Mouse (Mus musculus): Measurements from ENCODE around the gene Map3k6.

Map3k6 gene

DNA sequence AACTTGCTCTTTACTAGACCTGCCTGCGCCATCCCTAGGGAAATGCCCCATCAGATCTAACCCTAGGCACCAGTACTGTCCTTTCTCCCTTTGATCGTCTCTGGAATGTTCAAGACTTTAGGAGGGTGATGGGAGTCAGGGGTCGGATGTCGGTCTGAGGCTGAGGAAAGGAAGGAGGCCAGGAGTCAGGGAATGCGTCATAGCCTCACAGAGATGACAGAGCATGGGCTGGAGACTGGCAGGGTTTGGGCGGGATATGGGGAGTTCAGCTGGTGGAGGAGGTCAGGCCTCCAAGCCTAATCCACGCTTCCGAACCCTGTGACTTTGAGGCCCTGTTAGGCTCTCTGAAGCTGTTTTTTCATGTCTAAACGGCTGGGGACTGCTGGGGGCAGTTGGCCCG is 27.0 kb upstream of the Map3k6 start:
- DNase-seq (ENCODE audit: low spot score in 2 of 2), result no peak

DNA sequence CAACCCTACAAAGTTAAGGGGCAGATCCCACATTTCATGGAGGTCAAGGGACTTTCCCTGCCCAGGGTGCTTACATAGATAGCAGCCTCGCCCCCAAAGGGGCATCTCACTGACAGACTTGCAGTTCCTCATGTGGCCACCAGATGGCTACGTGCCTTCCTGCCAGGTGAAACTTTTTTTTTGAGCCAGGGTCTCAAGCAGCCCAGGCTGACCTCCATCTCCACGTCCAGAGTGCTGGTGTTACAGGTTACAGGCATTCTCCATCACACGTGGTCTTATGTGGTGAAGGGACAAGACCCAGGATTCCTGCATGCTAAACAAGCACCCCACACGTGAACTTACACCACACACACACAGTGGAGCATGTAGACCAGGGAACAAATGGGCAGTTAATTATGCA is 23.0 kb upstream of the Map3k6 start:
- DNase-seq (ENCODE audit: low spot score in 2 of 2), result peak; percentile 48 to 52

DNA sequence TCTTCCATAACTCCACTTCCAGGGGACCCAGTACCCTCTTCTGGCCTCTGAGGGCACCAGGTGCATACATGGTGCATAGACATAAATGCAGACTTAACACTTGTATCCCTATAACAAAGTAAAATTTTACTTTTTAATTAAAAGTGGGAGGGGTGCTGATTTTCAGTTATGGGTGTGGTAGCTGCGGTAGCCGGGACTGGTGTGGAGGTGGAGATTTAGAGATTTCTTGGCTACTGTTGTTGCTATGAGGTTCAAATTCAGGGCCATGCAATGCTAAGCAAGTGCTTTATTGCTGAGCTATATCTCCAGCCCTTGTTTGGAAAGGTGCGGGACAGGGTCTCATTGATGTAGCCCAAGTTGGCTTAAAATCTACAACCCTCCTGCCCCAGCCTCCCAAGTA is 21.9 kb upstream of the Map3k6 start:
- DNase-seq (ENCODE audit: low spot score in 2 of 2), result no peak

DNA sequence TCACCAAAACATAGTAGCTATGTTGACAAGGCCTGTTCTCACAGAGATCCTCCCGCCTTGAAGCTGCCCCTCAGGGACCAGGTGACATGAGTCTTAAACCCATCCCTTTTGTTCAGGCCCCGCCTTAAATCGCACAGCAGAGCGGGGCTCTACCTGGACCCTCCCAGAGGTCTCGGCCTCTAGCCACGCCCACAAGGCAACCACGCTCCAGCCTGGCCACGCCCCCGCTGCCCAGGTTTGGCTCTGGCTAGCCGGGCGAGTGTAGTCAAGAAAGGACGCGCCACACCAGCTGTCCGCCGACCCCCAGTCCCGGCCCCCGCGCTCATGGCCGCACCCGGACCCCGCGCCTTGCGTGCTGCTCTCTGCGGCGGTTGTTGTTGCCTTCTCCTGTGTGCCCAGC is 20.0 kb upstream of the Map3k6 start:
- no peak for DNase-seq (ENCODE audit: low spot score in 2 of 2)

DNA sequence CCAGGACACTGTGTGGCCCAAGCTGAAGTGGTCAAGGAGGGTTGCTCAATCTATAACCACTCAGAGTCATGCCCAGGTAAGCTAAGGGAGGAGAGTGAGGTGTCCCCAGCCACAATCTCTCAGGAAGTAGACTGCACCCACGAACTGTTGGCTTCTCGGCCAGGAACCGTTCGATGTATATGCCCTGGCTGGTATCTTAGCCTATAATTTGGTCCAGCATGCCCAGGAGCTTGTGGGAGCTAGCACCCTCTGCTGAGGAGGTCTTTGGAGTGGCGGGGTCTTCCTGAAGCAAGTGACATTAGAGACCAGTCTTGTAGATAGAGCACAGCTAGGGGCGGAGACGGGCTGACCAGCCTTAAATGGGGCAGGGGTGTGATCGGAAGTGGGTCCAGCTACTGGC is 18.9 kb upstream of the Map3k6 start:
- no peak for DNase-seq (ENCODE audit: low spot score in 2 of 2)

- DNase-seq (ENCODE audit: low spot score in 2 of 2), result no peak
These were observed 16.7 kb upstream of the Map3k6 start for GRCm38 (mm10) chr4:133223875-133224274.

DNA sequence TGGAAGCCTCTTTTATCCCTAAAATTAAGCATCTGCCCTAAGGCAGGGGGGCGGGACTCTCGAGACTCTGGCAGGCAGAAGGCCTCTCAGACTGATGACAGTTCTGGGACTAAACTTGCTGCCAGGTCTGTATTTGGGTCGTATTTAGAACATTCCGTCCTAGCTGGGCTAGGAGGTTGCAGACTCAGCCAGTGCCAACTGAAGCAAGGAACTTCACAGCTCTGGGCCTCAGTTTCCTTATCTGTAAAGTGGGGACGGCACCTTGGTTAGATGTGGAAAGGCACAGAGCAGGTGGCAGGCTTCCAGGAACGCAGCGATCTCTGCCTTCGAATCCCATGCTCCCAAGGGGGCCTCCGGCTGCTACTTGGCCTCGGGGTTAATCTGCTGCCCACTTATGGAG is 14.5 kb upstream of the Map3k6 start:
- no peak for DNase-seq (ENCODE audit: low spot score in 2 of 2)

DNA sequence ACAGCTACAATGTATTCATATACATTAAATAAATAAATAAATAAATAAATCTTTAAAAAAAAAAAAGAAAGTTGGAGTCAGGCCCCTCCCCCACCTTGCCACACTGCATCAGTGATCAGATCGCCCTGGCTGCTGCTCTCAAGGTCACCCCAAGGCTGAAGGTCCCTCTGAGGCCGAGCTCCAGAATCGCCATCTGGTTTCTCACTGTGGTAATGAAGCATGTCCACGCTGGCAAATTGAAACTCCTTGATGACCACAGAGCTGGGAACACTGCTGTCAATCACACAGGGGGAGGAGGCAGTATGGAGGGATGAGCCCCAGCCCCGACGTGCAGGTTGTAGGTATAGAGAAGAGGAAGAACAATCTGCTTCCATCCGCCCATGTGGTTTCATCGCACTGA is 13.0 kb upstream of the Map3k6 start:
- no peak for DNase-seq (ENCODE audit: low spot score in 2 of 2)

DNA sequence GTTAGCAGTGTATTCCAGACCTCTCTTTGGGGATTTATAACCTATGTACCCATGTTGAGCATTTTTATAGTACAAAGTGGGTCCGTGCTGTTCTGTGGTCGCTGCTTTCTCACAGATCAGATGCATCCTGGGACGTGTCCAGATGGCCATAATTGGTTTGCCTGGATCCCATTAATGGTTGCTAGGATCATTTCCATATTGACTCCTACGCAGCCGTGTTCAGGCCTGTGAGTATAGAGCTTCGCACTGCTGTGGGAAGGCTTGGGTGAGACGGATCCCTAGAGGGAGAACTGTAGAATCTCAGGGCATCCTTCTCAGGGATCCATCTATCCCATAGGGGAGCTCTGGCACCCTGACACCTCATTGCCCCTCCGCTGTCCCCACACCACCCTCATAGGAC is 11.0 kb upstream of the Map3k6 start:
- DNase-seq (ENCODE audit: low spot score in 2 of 2), result no peak

GRCm38 (mm10) chr4:133233285-133233976 is 7.2 kb upstream of the Map3k6 start:
- DNase-seq (ENCODE audit: low spot score in 2 of 2), result peak; percentile 45 to 57

DNA sequence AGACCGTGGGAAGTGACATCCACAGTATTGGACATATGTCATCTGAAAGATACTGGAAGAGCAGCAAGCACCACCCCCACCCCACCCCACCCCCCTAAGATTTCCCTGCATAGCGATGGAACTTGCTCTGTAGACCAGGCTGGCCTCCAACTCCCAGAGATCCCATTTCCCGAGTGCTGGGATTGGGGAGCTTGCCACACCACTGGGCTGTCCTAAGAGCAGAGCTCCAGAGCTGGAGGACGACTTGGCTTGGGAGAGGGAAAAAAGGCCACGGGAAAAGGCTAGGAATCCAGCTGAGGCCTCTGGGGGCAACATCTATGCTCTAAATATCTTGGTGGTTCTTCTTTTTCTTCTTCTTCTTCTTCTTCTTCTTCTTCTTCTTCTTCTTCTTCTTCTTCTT is 5.8 kb upstream of the Map3k6 start:
- DNase-seq (ENCODE audit: low spot score in 2 of 2), result no peak

DNA sequence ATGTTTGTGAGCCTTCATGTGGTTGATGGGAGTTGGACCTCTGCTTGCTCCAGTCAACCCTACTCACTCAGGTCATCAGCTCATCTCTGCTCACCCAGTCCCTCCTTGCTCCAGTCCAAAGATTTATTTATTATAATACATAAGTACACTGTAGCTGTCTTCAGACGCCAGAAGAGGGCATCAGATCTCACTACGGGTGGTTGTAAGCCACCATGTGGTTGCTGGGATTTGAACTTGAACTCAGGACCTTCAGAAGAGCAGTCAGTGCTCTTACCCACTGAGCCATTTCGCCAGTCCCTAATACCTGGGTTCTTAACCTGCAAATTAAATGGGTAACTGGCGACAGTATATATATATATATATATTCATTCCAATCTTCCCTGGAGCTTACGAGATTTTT is 5.2 kb upstream of the Map3k6 start:
- no peak for DNase-seq (ENCODE audit: low spot score in 2 of 2)

DNA sequence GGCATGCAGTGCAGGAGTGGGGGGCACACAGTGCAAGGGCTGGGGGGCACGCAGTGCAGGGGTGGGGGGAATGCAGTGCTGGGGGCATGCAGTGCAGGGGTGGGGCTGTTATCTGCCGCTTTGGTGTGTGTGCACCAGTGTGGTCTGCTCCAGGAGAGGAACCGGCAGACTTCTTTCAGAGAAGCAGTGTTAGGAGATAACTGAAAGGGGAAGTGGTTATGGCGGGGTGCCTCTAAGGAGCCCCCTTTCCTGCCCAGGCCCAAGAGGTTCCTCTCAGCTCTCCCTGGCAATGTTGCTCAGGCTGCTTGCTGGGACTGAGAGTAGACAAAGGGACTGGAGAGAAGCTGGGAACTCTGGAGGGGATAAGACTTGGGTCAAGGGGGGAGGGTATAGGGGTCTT is 2.7 kb upstream of the Map3k6 start:
- peak; percentile 74 to 75 for DNase-seq (ENCODE audit: low spot score in 2 of 2)

- peak; percentile 86 for DNase-seq (ENCODE audit: low spot score in 2 of 2)
These were observed 603 bp downstream of the Map3k6 start for GRCm38 (mm10) chr4:133240934-133241908.

DNA sequence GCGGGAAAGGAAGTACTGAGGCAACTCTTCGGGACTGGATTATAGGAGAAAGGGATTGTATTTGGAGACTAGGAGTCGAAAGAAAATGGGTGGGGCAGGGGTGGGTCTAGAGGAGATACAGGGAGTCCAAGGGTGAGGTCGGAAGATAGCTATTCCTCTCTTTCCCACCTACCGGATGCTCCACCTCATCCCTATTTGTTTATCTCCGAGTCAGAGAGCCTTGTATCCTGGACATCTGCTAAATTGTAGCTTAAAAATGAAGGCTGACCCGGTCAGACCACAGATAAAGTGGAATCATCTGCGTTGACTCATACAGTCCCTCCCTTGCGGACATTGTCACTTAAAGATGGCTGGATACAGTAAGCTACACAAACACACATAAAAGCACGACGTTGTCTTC is 1.3 kb downstream of the Map3k6 start:
- DNase-seq (ENCODE audit: low spot score in 2 of 2), result no peak

GRCm38 (mm10) chr4:133242710-133243109 is 2.1 kb downstream of the Map3k6 start:
- no peak for DNase-seq (ENCODE audit: low spot score in 2 of 2)

- DNase-seq (ENCODE audit: low spot score in 2 of 2), result no peak
These were observed 2.9 kb downstream of the Map3k6 start for GRCm38 (mm10) chr4:133243538-133243937.

DNA sequence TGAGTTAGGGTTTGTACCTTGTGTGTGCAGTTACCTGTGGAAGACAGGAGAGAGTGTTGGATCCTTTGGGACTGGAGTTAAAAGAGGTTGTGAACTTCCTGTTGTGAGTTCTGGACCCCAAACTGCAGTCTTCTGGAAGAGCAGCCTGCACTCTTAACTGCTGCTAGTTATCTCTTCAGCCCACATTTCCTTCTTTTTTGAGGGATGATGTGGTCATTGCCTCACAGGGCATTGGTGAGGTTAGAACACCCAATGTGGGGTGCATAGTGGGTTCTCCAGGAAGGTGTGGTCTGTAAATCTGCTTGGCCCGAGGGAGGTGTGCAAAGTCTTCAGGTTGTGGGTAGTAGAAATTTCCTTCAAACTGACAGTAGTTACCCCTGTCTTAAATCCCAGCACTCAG is 3.7 kb downstream of the Map3k6 start:
- DNase-seq (ENCODE audit: low spot score in 2 of 2), result no peak

DNA sequence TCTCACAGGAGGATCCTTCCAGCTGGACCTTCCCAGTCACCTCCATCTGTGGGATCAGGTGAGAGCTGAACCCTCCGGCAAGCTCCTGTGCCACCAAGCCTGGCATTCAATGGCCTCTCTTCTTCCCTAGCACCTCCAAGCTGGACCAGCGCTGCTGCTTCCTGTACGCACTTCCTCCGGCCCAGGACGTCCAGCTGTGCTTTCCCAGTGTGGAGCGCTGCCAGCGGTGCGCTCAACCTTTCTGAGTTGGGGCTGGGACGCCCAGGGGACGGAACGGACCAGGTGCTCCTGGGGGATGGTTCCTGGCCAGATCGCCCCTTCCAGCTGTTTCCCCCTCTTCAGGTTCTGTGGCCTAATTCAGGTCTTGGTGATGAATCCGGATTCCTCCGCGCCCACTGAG is 6.5 kb downstream of the Map3k6 start:
- DNase-seq (ENCODE audit: low spot score in 2 of 2), result no peak

GRCm38 (mm10) chr4:133247806-133248449 is 7.3 kb downstream of the Map3k6 start:
- peak; percentile 33 to 51 for DNase-seq (ENCODE audit: low spot score in 2 of 2)

DNA sequence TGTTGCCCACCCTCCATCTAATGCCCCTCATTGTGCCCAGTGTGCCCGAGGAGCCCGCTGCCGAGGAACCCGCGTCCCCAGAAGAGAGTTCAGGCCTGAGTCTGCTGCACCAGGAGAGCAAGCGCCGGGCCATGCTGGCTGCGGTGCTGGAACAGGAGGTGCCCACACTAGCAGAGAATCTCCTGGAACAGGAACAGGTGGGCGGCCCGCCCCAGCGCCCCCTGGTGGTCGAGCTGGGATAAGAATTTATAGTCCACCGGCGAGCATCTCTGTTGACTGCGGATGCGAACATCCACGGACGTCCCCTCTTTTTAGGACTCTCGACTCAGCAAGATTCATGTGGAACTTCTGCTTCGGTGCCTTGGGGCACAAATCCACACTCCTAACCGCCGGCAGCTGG is 10.0 kb downstream of the Map3k6 start:
- peak; percentile 68 to 73 for DNase-seq (ENCODE audit: low spot score in 2 of 2)

GRCm38 (mm10) chr4:133251214-133251613 is 10.6 kb downstream of the Map3k6 start:
- DNase-seq (ENCODE audit: low spot score in 2 of 2), result no peak

- DNase-seq (ENCODE audit: low spot score in 2 of 2), result no peak
These were observed 11.5 kb downstream of the Map3k6 start for GRCm38 (mm10) chr4:133252089-133252488.
